Mouse (Mus musculus) forebrain, postnatal 0 days (tissue): ENCODE measurements around the gene Ptprd. TPM values are rescaled to one million over a fixed set of nuclear protein-coding genes. Genes with fewer than 3 reads are reported as not detected.

Experiments
- ATAC-seq: fragments of 200-750 bp; cut with Nextera tagmentation; 2 replicates; pipeline ENCODE4 v1.8.0; 2017; ENCODE audit warnings: mild to moderate bottlenecking, moderate library complexity
- DNase-seq: peaks from one replicate; pipeline ENCODE4 v3.0.0-alpha.2; 2015
- H3K27ac ChIP-seq: fragments of 300-500 bp; sonication (generic); 2 replicates; pipeline ENCODE4 v1.5.1; 2014; ENCODE audit warnings: low read depth, mild to moderate bottlenecking, antibody characterized with exemption, low read length, moderate library complexity, mixed read lengths
- H3K27me3 ChIP-seq: fragments of 300-500 bp; sonication (generic); 2 replicates; pipeline ENCODE4 v1.6.1; 2014; ENCODE audit warnings: mild to moderate bottlenecking, low read length, mixed read lengths; ENCODE audit not compliant: insufficient read depth
- H3K36me3 ChIP-seq: fragments of 300-500 bp; sonication (generic); 2 replicates; pipeline ENCODE4 v1.6.1; 2014; ENCODE audit warnings: mild to moderate bottlenecking, moderate library complexity; ENCODE audit not compliant: insufficient read depth
- H3K4me1 ChIP-seq: fragments of 300-500 bp; sonication (generic); 2 replicates; pipeline ENCODE4 v1.6.1; 2014; ENCODE audit warnings: antibody characterized with exemption; ENCODE audit not compliant: insufficient read depth
- H3K4me2 ChIP-seq: fragments of 300-500 bp; sonication (generic); 2 replicates; pipeline ENCODE4 v1.6.1; 2014; ENCODE audit warnings: low read depth, mild to moderate bottlenecking, moderate library complexity
- H3K4me3 ChIP-seq: fragments of 300-500 bp; sonication (generic); 2 replicates; pipeline ENCODE4 v1.5.1; 2014; ENCODE audit warnings: low read depth, low read length, mixed read lengths
- H3K9ac ChIP-seq: fragments of 300-500 bp; sonication (generic); 2 replicates; pipeline ENCODE4 v1.6.1; 2014; ENCODE audit warnings: mild to moderate bottlenecking
- H3K9me3 ChIP-seq: fragments of 300-500 bp; sonication (generic); 2 replicates; pipeline ENCODE4 v1.6.1; 2016; ENCODE audit warnings: low read length
- CTCF ChIP-seq: sonication (generic); IDR thresholded peaks from 2 replicates; pipeline ENCODE4 v1.5.1; 2016; ENCODE audit warnings: antibody characterized with exemption, control low read depth, low read depth
- WGBS: fragments of 180-500 bp; shearing (Covaris S2); extraction: QIAGEN DNeasy Blood & Tissue Kit; methylation state at CpG from one replicate; pipeline ENCODE4 v1.1.7; 2014; 5-methylcytosine and 5-hydroxymethylcytosine counted together
- polyA plus RNA-seq: library from polyadenylated mRNA; unstranded; fragments of >200 nt; fragmentation: Nextera tagmentation; extraction: Ambion mirVana; gene quantifications from 2 replicates; pipeline ENCODE4 v1.2.1, GENCODE M21; 2015
- total RNA-seq: library from RNA; depleted of rRNA; stranded (reverse); fragments of >200 nt; gene quantifications from 2 replicates; pipeline ENCODE4 v1.2.3, GENCODE M21; 2014

Ptprd gene
- total and polyA plus RNA-seq, 2 experiments from 2014 or later: 58.3 to 120 TPM

DNA sequence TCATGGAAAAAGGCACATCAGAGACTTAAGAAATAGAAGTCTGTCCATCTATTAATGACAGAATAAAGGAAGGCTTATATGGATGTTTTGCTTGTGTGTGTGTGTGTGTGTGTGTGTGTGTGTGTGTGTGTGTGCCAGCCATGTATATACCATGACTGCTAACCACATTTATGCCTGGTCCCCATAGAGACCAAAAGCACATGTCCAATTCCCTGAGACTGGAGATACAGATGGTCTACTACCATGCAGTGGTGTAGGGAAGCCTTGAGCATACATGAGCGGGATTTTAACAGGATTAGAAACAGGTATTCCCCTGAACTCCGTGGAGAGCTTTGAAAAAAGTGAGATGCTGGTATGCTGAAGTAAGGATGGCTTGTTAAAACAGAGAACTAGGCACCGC is 1886.1 kb downstream of the Ptprd start:
- WGBS: 92% methylated on average over 3 of the region's 3 CpGs
- H3K9me3 ChIP-seq: no peaks in the 10 kb centered on the region
- no peak for ATAC-seq
- no peaks in the 10 kb centered on the region for H3K27me3 ChIP-seq
- TF ChIP-seq CTCF: no peak
- no peak overlapping the region for H3K27ac ChIP-seq
- H3K4me3 ChIP-seq: no peak overlapping the region
- DNase-seq: no peak
- 0 out of 2 replicates have a peak, but pooled peaks cover 5% of the 10 kb centered on the region for H3K4me1 ChIP-seq
- H3K4me2 ChIP-seq: no peak overlapping the region
- H3K36me3 ChIP-seq: no peaks in the 10 kb centered on the region
- H3K9ac ChIP-seq: no peak overlapping the region

DNA sequence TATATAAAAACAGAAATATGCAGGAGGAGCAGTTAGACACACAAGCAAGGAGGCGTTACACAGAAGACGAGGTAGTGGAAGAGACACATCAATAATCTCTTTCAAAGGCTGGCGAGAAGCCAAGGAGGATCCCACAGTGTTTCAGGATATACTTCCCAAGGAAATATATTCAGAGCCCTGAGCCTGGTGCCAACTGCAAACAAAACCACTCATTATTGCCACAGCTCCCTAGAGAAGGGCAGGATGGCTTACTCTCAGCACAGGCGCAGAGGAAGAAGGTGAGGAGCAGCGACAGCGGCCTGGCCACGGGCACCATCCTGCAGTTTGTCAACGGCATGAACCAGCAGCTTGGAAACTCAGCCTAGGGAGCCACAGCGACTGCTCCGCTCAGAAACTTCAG is 1886.8 kb downstream of the Ptprd start:
- H3K27me3 ChIP-seq: no peaks in the 10 kb centered on the region
- H3K27ac ChIP-seq: no peak overlapping the region
- WGBS: 37% methylated on average over 10 of the region's 10 CpGs
- ATAC-seq (peak; percentile 42), DNase-seq (peak; percentile 26)
- H3K36me3 ChIP-seq: no peaks in the 10 kb centered on the region
- no peak overlapping the region for H3K9ac ChIP-seq
- H3K9me3 ChIP-seq: no peaks in the 10 kb centered on the region
- H3K4me2 ChIP-seq: no peak overlapping the region
- H3K4me1 ChIP-seq: 0 out of 2 replicates have a peak, but pooled peaks cover 5% of the 10 kb centered on the region
- TF ChIP-seq CTCF: no peak
- H3K4me3 ChIP-seq: no peak overlapping the region

DNA sequence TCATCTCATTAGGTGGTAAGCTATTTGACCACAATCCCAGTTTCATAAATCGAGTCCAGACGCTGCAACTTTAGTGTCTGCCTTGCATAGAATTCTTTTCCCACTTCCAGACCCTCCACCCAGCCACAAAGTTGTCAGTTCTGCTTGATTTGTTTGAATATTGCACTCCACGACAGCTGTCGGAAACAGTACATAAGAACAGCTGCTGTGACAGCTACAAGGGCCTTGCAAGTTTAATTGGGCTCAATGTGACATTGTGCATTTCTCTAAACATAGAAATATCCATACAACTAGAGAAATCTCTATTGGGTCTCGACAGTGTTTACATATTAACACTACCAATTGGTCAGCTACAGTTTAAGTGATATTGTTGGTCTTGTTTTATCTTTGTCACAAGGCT is 1887.3 kb downstream of the Ptprd start:
- Histone ChIP-seq H3K4me1 (0 out of 2 replicates have a peak, but pooled peaks cover 5% of the 10 kb centered on the region), H3K4me3 (no peak overlapping the region), H3K4me2 (no peak overlapping the region), H3K9me3 (no peaks in the 10 kb centered on the region), H3K27ac (no peak overlapping the region; the same call in 1 of the 2 replicates), H3K27me3 (no peaks in the 10 kb centered on the region), H3K36me3 (no peaks in the 10 kb centered on the region), H3K9ac (no peak overlapping the region)
- no peak for TF ChIP-seq CTCF
- ATAC-seq: peak; percentile 84
- DNase-seq: peak; percentile 46
- 35% methylated on average over 5 of the region's 5 CpGs for WGBS

DNA sequence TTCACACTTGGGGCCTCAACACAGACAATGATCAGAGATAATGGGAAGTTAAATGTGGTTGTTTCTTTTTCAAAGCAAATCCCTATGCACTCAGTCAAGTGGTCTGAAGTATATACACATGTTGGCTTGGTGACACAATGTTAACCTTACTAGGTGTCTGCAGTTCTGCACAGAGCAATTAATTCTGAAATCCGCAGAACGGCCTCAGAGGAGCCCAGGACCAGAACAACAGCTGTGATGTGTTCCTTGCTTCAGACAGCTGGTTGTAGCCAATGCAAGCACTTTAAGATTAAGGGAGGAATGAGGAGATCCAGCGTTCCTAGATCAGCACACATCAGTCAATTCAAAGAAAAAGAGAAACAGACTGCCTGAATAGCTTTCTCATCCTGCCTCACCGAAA is 1891.9 kb downstream of the Ptprd start:
- ATAC-seq (no peak), DNase-seq (no peak)
- Histone ChIP-seq H3K4me1 (0 out of 2 replicates have a peak, but pooled peaks cover 5% of the 10 kb centered on the region), H3K9me3 (no peaks in the 10 kb centered on the region), H3K4me3 (no peak overlapping the region), H3K4me2 (no peak overlapping the region), H3K9ac (no peak overlapping the region), H3K27me3 (no peaks in the 10 kb centered on the region), H3K27ac (no peak overlapping the region), H3K36me3 (no peaks in the 10 kb centered on the region)
- no peak for TF ChIP-seq CTCF
- WGBS: 79% methylated on average over 4 of the region's 4 CpGs

DNA sequence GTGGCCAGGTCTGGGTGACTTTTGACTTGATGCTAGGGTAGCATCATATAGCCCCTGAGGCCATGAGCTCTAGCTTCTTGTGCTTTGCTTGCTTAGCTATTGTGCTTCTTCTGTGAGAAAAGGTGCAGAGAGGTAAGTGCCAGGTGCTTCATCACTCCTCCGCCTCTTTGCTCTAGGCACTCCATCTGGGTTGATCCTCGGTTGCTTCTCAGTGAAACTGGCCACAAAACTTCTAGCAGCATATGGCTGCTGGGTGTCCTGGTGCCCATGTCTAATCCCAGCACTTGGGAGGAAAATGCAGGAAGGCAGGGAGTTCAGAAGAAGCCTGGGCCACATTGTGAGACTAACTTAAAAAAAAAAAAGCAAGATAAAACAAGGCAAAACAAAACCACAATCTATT is 1895.8 kb downstream of the Ptprd start:
- no peak overlapping the region for H3K4me3 ChIP-seq
- no peaks in the 10 kb centered on the region for H3K27me3 ChIP-seq
- no peak overlapping the region for H3K4me2 ChIP-seq
- H3K4me1 ChIP-seq: no peaks in the 10 kb centered on the region
- DNase-seq (no peak), ATAC-seq (no peak)
- 88% methylated on average over 2 of the region's 2 CpGs for WGBS
- no peak overlapping the region for H3K27ac ChIP-seq
- H3K36me3 ChIP-seq: no peaks in the 10 kb centered on the region
- TF ChIP-seq CTCF: no peak
- no peak overlapping the region for H3K9ac ChIP-seq
- no peaks in the 10 kb centered on the region for H3K9me3 ChIP-seq

DNA sequence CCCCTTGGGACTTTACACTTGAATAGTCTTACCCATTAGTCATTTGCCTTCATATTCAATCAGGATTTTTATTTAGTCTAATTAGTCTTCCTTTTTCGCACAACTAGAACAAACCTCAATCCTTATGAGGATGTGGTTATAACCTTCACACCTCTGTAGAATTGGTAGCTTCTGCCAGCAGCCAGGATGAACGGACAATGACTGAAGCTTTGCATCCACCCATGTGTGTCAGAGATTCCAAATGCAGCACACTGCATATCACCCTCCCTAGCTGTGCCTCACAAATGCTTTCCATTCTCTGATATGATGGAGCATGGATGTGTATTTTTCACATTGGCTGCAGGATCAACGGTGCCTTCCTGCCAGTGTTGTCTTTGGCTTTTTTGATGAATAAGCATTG is 1898.0 kb downstream of the Ptprd start:
- Histone ChIP-seq H3K36me3 (no peaks in the 10 kb centered on the region), H3K27me3 (no peaks in the 10 kb centered on the region), H3K9me3 (no peaks in the 10 kb centered on the region), H3K4me3 (no peak overlapping the region), H3K9ac (no peak overlapping the region), H3K4me1 (no peaks in the 10 kb centered on the region), H3K27ac (no peak overlapping the region), H3K4me2 (no peak overlapping the region)
- ATAC-seq (no peak), DNase-seq (no peak)
- WGBS: 64% methylated on average over 3 of the region's 3 CpGs
- no peak for TF ChIP-seq CTCF

DNA sequence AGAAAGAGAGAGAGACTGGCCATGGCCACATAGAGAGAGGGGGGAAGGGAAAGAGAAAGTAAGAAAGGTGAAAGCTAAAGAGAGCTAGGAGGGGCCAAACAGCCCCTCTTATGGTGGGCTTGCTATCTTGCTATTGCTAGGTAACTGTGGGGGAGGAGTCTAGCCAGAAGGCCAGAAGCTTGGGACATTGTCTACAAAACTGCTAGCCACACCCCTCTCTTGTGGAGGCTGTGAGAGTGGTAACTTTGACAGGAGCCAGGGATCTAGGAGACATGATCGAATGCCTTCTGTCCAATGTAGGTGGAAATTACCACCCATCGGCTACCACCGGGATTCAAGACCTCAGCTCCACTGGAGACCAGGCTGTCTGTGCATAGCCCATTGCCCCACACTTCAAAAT is 1899.2 kb downstream of the Ptprd start:
- Histone ChIP-seq H3K36me3 (no peaks in the 10 kb centered on the region), H3K9me3 (no peaks in the 10 kb centered on the region), H3K4me2 (no peak overlapping the region), H3K4me1 (no peaks in the 10 kb centered on the region), H3K27ac (no peak overlapping the region), H3K9ac (no peak overlapping the region), H3K27me3 (no peaks in the 10 kb centered on the region), H3K4me3 (no peak overlapping the region)
- ATAC-seq: no peak
- no peak for TF ChIP-seq CTCF
- 90% methylated on average over 3 of the region's 3 CpGs for WGBS
- no peak for DNase-seq

DNA sequence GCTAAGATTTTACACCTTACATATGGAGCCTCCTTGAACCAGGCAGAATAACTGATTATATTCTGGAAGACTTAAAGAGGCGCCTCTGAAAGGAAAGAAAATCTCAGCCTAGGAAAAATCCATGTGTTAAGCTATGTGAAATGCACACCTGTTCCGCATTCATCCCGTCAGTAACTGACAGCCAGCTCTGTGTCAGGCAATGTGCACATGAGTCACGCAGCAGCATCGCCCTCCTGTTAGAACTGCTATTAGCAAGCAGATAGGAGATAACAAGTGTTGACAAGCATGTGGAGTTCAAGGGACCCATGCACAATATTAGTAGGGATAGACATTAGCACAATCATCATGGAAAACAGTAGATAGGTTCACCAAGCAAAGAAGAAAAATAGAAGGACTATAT is 1905.8 kb downstream of the Ptprd start:
- no peak overlapping the region for H3K4me3 ChIP-seq
- no peak overlapping the region for H3K4me2 ChIP-seq
- no peaks in the 10 kb centered on the region for H3K4me1 ChIP-seq
- H3K27me3 ChIP-seq: no peaks in the 10 kb centered on the region
- WGBS: 78% methylated on average over 5 of the region's 5 CpGs
- H3K27ac ChIP-seq: no peak overlapping the region
- DNase-seq: no peak
- H3K36me3 ChIP-seq: no peaks in the 10 kb centered on the region
- TF ChIP-seq CTCF: no peak
- H3K9me3 ChIP-seq: no peaks in the 10 kb centered on the region
- no peak overlapping the region for H3K9ac ChIP-seq
- ATAC-seq: no peak
